Mouse (Mus musculus) adrenal gland, postnatal 14 days (tissue): ENCODE data around the gene Hist1h2ag. TPM values are rescaled to one million over a fixed set of nuclear protein-coding genes. Genes with fewer than 3 reads are reported as not detected.

ENCODE experiments used
- DNase-seq: peaks from one replicate; pipeline ENCODE4 v3.0.0; 2021; ENCODE audit warnings: mixed read lengths
- total RNA-seq: library from RNA; stranded (reverse); gene quantifications from 2 replicates; pipeline ENCODE4 v1.2.3, GENCODE M21; 2021

Gene Hist1h2ag
- total RNA-seq, 1 experiment from 2014 or later: 174 TPM

- DNase-seq: no peak
Measured at GRCm38 (mm10) chr13:22036986-22037385, 5.8 kb downstream of the Hist1h2ag start.

DNA sequence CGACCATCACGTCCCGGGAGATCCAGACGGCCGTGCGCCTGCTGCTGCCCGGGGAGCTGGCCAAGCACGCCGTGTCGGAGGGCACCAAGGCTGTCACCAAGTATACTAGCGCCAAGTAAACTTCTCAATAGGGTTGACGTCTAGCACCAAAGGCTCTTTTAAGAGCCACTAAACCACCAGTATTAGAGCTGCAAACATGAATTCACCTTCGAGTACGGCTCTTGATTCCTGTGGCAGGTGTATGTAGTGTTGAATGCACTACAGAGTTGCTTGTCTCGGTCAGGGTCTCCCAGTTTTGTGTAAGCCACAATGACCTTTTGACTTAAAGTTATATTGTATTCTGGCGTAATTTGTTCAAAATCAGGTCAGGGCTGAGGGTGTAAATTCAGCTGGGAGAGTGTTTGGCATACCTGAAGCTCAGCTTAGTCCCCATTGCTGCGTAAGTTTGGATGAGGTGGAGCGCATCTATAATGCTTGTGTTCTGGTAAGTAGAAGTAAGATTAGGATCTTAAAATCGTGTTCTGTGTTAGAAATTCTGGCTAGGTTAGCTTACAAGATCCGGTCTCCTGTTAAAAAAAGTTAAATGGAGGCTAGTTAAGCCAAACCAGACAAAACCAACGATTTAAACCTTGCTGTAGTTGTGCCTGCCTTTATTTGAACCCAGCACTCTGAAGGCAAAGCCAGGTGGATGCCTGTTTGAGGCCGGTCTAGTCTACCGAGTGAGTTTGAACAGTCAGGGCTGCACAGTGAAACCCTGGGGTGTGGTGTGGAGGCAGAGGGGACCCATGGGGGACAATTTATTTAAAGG lies 6.4 kb downstream of the Hist1h2ag start:
- no peak for DNase-seq

GRCm38 (mm10) chr13:22035267-22036148 lies 7.2 kb downstream of the Hist1h2ag start, which contains the start of the genes Hist1h2ah and Hist1h2bk:
TSS of gene Hist1h2ah (minus strand) at chr13:22035568.
TSS of gene Hist1h2bk (plus strand) at chr13:22035870.
- peak; percentile 86 for DNase-seq

DNA sequence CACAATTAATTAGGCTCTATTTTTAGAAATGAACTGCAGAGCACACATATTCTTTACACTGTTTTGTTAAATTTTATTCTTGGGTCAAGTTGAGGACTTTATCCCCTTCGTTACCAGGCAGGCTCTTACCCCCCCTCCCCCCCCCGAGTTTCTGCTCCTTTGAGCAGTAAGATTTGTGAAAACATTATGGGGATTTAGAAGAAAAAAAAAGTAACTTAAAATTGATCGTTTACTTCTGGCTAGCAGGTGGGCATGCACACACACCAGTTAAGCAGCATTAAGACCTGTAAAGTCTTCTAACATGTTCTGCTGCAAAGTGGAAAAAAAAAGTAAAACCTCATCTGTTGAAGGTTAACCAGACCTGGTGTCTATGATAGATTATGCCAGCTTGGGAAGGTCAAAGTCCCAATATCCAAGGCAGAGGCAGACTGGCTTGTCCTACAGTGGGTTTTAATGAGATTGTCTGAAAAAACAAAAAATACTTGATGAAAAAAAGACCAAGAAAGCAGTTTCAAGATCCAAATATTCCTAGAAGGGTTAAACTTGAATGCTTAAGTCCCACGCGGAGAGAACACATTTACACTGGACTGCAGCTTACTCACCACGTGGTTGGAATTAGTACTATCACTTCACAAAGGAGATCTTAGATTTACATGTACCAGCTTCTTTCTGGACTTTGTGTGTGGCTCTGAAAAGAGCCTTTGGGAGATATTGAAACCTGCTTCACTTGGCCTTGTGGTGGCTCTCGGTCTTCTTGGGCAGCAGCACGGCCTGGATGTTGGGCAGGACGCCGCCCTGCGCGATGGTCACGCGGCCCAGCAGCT lies 8.1 kb downstream of the Hist1h2ag start:
- DNase-seq: no peak

GRCm38 (mm10) chr13:22033741-22034442 lies 8.9 kb downstream of the Hist1h2ag start:
- no peak for DNase-seq

GRCm38 (mm10) chr13:22030493-22030892 lies 12.3 kb downstream of the Hist1h2ag start:
- no peak for DNase-seq

DNA sequence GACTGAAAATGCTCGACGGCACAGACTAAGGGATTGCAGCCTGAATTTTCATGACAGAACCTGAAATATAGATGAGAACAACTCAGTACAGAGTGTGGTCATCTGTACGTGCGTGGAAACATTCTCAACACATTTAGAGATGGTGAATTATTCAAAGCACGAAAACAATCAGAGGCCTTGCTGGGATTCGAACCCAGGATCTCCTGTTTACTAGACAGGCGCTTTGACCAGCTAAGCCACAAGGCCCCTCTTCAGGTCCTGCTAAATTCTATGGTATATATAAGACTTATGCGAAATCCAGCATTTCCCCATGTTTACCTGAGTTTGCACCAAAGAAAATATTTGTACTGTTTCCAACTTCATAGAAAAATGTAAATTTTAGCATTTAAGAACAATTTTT lies 12.8 kb downstream of the Hist1h2ag start:
- no peak for DNase-seq

DNA sequence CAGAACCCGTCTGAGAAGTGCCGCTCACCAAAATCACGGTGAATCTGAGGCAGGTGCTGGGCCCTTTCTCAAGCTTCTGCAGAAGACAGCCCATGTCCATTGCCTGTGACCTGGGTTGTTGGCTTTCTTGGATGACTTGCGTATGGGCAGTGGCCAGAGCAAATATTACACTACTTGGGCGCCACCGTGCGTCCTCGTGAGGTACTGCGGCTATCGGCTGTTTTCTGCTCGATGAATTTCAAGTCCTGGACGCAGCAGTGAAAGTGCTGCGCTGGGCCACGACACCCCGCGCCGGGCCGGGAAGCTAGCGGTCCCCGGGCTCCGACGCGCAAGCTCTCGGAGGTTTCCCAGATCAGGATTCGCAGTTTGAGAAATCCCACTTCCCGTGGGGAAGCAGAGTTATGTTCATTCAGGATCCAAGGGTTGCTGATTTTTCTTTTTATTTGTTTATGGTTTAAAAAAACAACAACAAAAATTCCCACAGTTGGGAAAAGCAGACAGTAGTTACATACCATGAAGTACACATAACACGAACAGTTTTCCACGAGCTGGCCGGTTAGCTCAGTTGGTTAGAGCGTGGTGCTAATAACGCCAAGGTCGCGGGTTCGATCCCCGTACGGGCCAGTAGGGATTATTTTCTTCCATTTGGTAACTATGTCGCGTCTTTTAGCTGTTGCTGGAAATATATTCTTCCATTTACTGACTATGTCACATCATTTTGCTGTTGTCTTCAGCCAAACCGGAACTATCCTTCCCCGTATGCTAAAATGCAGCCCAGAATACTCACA lies 13.9 kb downstream of the Hist1h2ag start:
- DNase-seq: peak; percentile 95

DNA sequence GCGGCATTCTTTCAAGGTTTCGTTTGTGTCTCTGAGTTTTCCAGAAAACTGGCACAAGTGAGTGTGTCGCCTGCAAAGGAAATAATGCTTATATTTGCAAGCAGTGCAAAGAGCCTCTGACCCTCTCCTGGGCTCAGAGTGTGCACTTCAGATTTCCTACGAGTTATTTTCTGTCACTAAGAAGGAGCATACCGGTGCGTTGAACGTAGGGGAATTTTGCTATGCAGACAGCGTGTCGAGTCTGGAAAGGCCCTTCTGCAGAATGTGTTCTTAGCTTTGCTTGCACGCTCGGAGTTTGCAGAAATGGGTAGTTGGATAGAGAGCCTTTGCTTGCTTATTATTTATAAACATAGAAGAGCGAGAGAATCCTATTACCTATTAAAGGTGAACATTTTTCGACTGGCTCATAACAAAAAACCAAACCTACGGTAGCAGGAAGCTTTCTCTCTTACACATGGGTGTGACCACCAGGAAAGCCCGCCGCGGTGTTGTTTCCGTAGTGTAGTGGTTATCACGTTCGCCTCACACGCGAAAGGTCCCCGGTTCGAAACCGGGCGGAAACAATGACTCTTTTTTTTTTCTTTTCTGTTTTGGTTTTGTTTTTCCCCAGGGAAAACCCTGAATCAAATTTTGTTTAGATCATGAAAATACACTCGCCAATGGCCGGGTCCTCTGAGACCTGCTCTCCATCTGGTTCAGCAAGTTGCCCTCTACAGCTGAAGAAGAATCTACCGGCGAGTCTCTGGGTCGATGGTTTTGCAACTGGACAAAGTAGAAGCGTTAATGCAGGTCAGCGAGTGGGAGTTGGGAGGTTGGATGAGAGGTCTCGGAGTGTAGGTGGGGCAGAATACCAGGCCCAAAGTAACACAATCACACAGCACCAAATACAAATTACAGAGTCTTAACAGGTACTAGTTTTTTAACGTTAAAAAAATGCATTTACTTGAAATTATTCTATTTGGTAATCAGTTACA lies 16.4 kb downstream of the Hist1h2ag start:
- DNase-seq: peak; percentile 92

DNA sequence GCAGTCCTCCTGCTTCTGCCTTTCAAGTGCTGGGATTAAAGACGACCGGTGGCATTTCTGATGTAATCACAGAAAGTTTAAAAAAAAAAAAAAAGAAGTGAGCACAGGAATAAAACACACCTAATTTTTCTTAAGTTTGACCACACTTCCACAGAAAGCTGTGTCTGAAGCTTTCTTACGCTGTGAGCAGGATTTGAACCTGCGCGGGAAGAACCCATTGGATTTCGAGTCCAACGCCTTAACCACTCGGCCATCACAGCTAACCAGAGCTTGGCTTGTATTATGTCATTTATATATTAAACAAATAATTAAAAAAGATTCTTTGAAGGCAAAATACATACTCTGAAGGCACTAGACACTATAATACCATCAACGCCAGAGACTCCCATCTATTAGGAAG lies 20.5 kb downstream of the Hist1h2ag start:
- peak; percentile 89 for DNase-seq

GRCm38 (mm10) chr13:22021581-22021980 lies 21.2 kb downstream of the Hist1h2ag start:
- no peak for DNase-seq

- peak; percentile 82 for DNase-seq
Measured at GRCm38 (mm10) chr13:22020901-22021339, 21.8 kb downstream of the Hist1h2ag start.

GRCm38 (mm10) chr13:22019934-22020835 lies 22.6 kb downstream of the Hist1h2ag start:
- DNase-seq: peak; percentile 44

DNA sequence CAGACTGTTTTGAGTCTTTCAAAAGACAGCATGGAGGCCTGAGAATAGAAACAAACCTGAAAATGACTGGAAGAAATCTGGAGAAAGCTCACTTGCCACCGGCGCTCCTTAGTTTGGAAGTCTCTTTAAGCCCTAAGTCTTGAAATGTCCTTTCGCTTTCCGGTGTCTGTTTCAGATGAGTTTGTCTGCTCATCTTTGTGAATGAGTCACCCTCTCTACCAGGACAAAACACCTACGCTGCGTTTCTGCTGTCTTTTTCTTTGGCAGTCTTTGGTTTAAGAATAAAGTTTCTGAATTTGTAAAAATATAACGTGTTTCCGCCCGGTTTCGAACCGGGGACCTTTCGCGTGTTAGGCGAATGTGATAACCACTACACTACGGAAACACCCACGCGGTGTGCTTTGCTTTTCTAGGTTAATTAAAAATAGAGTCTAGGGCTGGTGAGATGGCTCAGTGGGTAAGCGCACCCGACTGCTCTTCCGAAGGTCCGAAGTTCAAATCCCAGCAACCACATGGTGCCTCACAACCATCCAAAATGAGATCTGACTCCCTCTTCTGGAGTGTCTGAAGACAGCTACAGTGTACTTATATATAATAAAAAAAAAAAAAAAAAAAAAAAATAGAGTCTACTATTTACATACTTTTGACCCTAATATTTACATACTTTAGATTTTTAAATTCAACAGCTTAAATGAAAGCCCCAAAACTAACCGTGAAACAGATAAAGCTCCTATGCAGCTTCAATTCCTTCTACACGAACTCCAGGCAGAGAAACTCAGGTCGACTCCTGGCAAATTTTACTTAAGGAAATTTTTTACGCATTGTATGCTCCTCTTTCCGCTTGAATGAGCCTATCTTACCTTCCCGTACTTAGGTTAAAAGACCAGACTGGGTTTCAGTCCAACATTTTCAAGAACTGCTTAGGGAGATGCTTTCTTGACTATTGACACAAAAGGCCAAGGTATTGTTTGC lies 27.0 kb downstream of the Hist1h2ag start:
- DNase-seq: peak; percentile 80

GRCm38 (mm10) chr13:22014411-22014845 lies 28.3 kb downstream of the Hist1h2ag start:
- no peak for DNase-seq

DNA sequence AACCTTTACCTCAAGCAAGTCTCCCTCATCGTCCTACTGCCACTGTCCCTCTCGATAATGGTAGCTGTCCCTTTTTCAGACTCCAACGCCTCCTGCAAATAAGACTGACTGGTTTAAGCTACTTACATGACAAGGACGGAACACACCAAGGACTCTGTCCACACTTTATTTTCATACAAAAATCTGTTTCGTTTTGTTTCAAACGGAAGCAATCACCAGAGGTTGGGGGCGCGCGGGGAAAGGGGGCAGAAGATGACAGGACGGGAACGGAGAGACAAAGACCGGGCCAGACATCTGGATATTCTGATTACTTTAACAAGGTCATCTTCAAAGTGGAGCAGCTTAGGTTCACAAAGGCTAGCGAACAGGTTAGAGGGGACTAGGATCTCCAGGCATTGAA lies 29.0 kb downstream of the Hist1h2ag start:
- DNase-seq: no peak

GRCm38 (mm10) chr13:22009642-22010041 lies 33.1 kb downstream of the Hist1h2ag start, which contains the start of gene Prss16:
TSS of gene Prss16 (minus strand) at chr13:22009742.
- DNase-seq: no peak
